Mouse (Mus musculus) neutrophil, adult 5-6 weeks (primary cell): ENCODE results near the gene 4930522H14Rik. TPM values are rescaled to one million over a fixed set of nuclear protein-coding genes. Genes with fewer than 3 reads are reported as not detected.
A peak's percentile ranks its signal among the peaks of the same experiment; 100 is the strongest.

ENCODE experiments used
- ATAC-seq: fragments of 151-379, 151-347 bp; 2 replicates; pipeline ENCODE4 v1.8.0; 2017; ENCODE audit warnings: mild to moderate bottlenecking, moderate TSS enrichment; ENCODE audit not compliant: insufficient number of reproducible peaks, poor library complexity, low FRiP score, severe bottlenecking; ENCODE audit errors: extremely low read depth
- total RNA-seq: library from RNA; stranded (forward); fragments of 200-1000 nt; gene quantifications from 2 replicates; pipeline ENCODE4 v1.2.3, GENCODE M21; 2017

Gene 4930522H14Rik
- total RNA-seq, 1 experiment from 2014 or later, result not detected

- no peak for ATAC-seq
Measured at GRCm38 (mm10) chr4:109477454-109477853, 53.6 kb downstream of the 4930522H14Rik start.

- peak; percentile 86 for ATAC-seq
Measured at GRCm38 (mm10) chr4:109476554-109477014, 54.5 kb downstream of the 4930522H14Rik start.

- ATAC-seq, result peak; percentile 41; the same call in 1 of the 2 replicates
Measured at GRCm38 (mm10) chr4:109475577-109476553, 55.2 kb downstream of the 4930522H14Rik start.

- no peak for ATAC-seq
Measured at GRCm38 (mm10) chr4:109475078-109475477, 56.0 kb downstream of the 4930522H14Rik start.

GRCm38 (mm10) chr4:109472566-109472965 lies 58.5 kb downstream of the 4930522H14Rik start:
- ATAC-seq, result no peak

- ATAC-seq, result no peak
Measured at GRCm38 (mm10) chr4:109471606-109472005, 59.5 kb downstream of the 4930522H14Rik start.

- no peak for ATAC-seq
Measured at GRCm38 (mm10) chr4:109467687-109468086, 63.4 kb downstream of the 4930522H14Rik start.

GRCm38 (mm10) chr4:109463892-109464291 lies 67.2 kb downstream of the 4930522H14Rik start:
- ATAC-seq, result no peak

- no peak for ATAC-seq
Measured at GRCm38 (mm10) chr4:109460421-109461179, 70.5 kb downstream of the 4930522H14Rik start.

- ATAC-seq, result no peak
Measured at GRCm38 (mm10) chr4:109456821-109457220, 74.3 kb downstream of the 4930522H14Rik start.

Other genes starting within 250 kb of the 4930522H14Rik start
- gene Ttc39a, start 124.7 kb downstream of the 4930522H14Rik start, total RNA-seq, result 0.23 TPM in 1 of 2 replicates, not detected in the other
- 125 and 130 TPM in 2 replicates for gene Rnf11, start 46.6 kb downstream of the 4930522H14Rik start, total RNA-seq
- gene Cdkn2c, start 135.9 kb upstream of the 4930522H14Rik start, total RNA-seq, result 7.0 TPM in 2 replicates
- gene Faf1, start 145.3 kb upstream of the 4930522H14Rik start, total RNA-seq, result 32.5 and 42.1 TPM in 2 replicates